Mouse (Mus musculus) inflammation-experienced regulatory T-cells, adult 6 months (primary cell): Measurements from ENCODE around the gene Pdss2. TPM values are rescaled to one million over a fixed set of nuclear protein-coding genes. Genes with fewer than 3 reads are reported as not detected.
A peak's percentile ranks its signal among the peaks of the same experiment; 100 is the strongest.

Source experiments
- ATAC-seq: one replicate; pipeline ENCODE4 v1.8.0; 2017
- polyA plus RNA-seq, 3 experiments: library from polyadenylated mRNA; unstranded; fragments of 100-300 nt; shearing (Covaris generic); gene quantifications; one replicate each; pipeline ENCODE4 v1.2.1; 2017

Gene Pdss2
- polyA plus RNA-seq, 3 experiments from 2014 or later: 7.2 to 10.9 (median 9.5) TPM

- ATAC-seq: no peak
Measured at GRCm38 (mm10) chr10:43440981-43441740, 219.9 kb downstream of the Pdss2 start.

- ATAC-seq: no peak
Measured at GRCm38 (mm10) chr10:43448656-43449055, 227.4 kb downstream of the Pdss2 start.

GRCm38 (mm10) chr10:43451848-43452662 lies 230.8 kb downstream of the Pdss2 start:
- ATAC-seq: peak; percentile 84

GRCm38 (mm10) chr10:43452663-43452996 lies 231.3 kb downstream of the Pdss2 start:
- ATAC-seq: no peak

- no peak for ATAC-seq
Measured at GRCm38 (mm10) chr10:43454219-43454618, 232.9 kb downstream of the Pdss2 start.

- ATAC-seq: no peak
Measured at GRCm38 (mm10) chr10:43454671-43455070, 233.4 kb downstream of the Pdss2 start.

GRCm38 (mm10) chr10:43462821-43463220 lies 241.5 kb downstream of the Pdss2 start:
- no peak for ATAC-seq

GRCm38 (mm10) chr10:43463227-43463626 lies 241.9 kb downstream of the Pdss2 start:
- no peak for ATAC-seq

GRCm38 (mm10) chr10:43466223-43466622 lies 244.9 kb downstream of the Pdss2 start:
- ATAC-seq: no peak

GRCm38 (mm10) chr10:43467659-43468058 lies 246.4 kb downstream of the Pdss2 start:
- ATAC-seq: peak; percentile 43

- no peak for ATAC-seq
Measured at GRCm38 (mm10) chr10:43468293-43468692, 247.0 kb downstream of the Pdss2 start.

- no peak for ATAC-seq
Measured at GRCm38 (mm10) chr10:43475376-43475775, 254.1 kb downstream of the Pdss2 start.

GRCm38 (mm10) chr10:43477459-43477858 lies 256.2 kb downstream of the Pdss2 start:
- ATAC-seq: no peak

- peak; percentile 1 for ATAC-seq
Measured at GRCm38 (mm10) chr10:43477865-43478681, 256.8 kb downstream of the Pdss2 start.

GRCm38 (mm10) chr10:43478751-43479435 lies 257.6 kb downstream of the Pdss2 start, which contains the start of gene Bend3:
Gene Bend3, plus strand, starts transcription at chr10:43478831.
- ATAC-seq: peak; percentile 23

- ATAC-seq: peak; percentile 81
Measured at GRCm38 (mm10) chr10:43479436-43480157, 258.3 kb downstream of the Pdss2 start.

- ATAC-seq: peak; percentile 10
Measured at GRCm38 (mm10) chr10:43480227-43480849, 259.1 kb downstream of the Pdss2 start.

GRCm38 (mm10) chr10:43481179-43481578 lies 259.9 kb downstream of the Pdss2 start:
- ATAC-seq: no peak

- no peak for ATAC-seq
Measured at GRCm38 (mm10) chr10:43482021-43482420, 260.7 kb downstream of the Pdss2 start.

GRCm38 (mm10) chr10:43483426-43483995 lies 262.2 kb downstream of the Pdss2 start:
- no peak for ATAC-seq
